Mouse (Mus musculus) testis, adult 2 months (tissue): ENCODE data around the gene Pcbd2.

ENCODE experiments used
- CTCF ChIP-seq: fragments of 200-500 bp; IDR thresholded peaks from 2 replicates; pipeline ENCODE4 v1.5.1; 2012; ENCODE audit warnings: low read depth, mild to moderate bottlenecking, inconsistent platforms, low read length, moderate library complexity; ENCODE audit not compliant: control insufficient read depth, insufficient read depth, insufficient replicate concordance
- POLR2A ChIP-seq: fragments of 200-500 bp; IDR thresholded peaks from 2 replicates; pipeline ENCODE4 v1.6.1; 2012; ENCODE audit warnings: low read depth, mild to moderate bottlenecking, inconsistent platforms, low read length, moderate library complexity; ENCODE audit not compliant: control insufficient read depth

GRCm38 (mm10) chr13:55801246-55801645, 74.1 kb downstream of the Pcbd2 start:
- no peak for TF ChIP-seq POLR2A
- TF ChIP-seq CTCF, result no peak
